Mouse (Mus musculus): Measurements from ENCODE around the gene Pde3a.

GRCm38 (mm10) chr6:141487266-141487665 lies 238.2 kb downstream of the Pde3a start:
- TF ChIP-seq CTCF (IDR thresholded peaks at IDR 0.05; ENCODE audit: control insufficient read depth, insufficient read depth, insufficient replicate concordance, low read depth, low read length) = no peak
- no peak for TF ChIP-seq POLR2A (IDR thresholded peaks at IDR 0.05; ENCODE audit: control insufficient read depth, low read depth, low read length)

Data from testis, adult 2 months (tissue).